Mouse (Mus musculus) cerebellum, adult 2 months (tissue): ENCODE measurements around the gene Dnajb5.

Source experiments
- CTCF ChIP-seq: fragments of 200-500 bp; IDR thresholded peaks from 2 replicates; pipeline ENCODE4 v1.5.1; 2011; ENCODE audit warnings: low read depth, mild to moderate bottlenecking, control low read depth, low read length, moderate library complexity, borderline replicate concordance; ENCODE audit not compliant: insufficient read depth
- POLR2A ChIP-seq: fragments of 200-500 bp; IDR thresholded peaks from 2 replicates; pipeline ENCODE4 v1.6.1; 2011; ENCODE audit warnings: low read length, control low read depth, borderline replicate concordance; ENCODE audit not compliant: insufficient read depth

DNA sequence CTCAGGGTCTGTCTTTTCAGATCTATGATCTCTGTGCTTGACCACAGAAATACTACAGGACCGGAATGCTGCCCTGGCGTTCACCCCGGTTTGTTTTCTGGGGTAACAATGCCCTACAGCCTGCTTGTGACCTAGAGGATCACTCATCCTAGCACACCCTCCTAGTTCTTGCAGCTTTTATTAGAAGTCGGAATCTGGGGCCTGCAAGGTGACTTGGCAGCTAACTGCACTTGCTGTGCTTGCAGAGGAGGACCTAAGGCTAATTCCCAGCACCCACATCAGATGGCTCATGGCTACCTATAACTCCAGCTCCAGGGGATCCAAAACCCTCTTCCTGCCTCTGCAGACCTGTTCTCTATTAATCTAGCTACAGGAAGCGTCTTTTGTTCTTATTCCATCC is 46.9 kb upstream of the Dnajb5 start:
- no peak for TF ChIP-seq CTCF
- no peak for TF ChIP-seq POLR2A
